Mouse (Mus musculus) ES-E14 (cell line): ENCODE data around the gene Ints5.

Source experiments
- CHD2 ChIP-seq: IDR thresholded peaks from 2 replicates; pipeline ENCODE4 v1.6.1; 2014; ENCODE audit warnings: mild to moderate bottlenecking, low read depth, low read length, inconsistent platforms
- ZC3H11A ChIP-seq: IDR thresholded peaks from 2 replicates; pipeline ENCODE4 v1.6.1; 2012; ENCODE audit warnings: low read depth, mild to moderate bottlenecking, inconsistent platforms, low read length, borderline replicate concordance
- ZNF384 ChIP-seq: IDR thresholded peaks from 2 replicates; pipeline ENCODE4 v1.6.1; 2012; ENCODE audit warnings: low read depth, low read length, inconsistent platforms

GRCm38 (mm10) chr19:8927891-8928525, 35.2 kb downstream of the Ints5 start:
- TF ChIP-seq ZC3H11A (no peak), ZNF384 (no peak), CHD2 (no peak)
